Mouse (Mus musculus) heart, adult 8-10 months (tissue): ENCODE data around the gene Nox1. TPM values are rescaled to one million over a fixed set of nuclear protein-coding genes. Genes with fewer than 3 reads are reported as not detected.

Experiments used
- DNase-seq: peaks from one replicate; pipeline ENCODE4 v3.0.0; 2022; ENCODE audit warnings: low spot score
- microRNA-seq: library from miRNA; unstranded; fragments of <30 nt; microRNA quantifications from one replicate; pipeline ENCODE4 v1.2.0, GENCODE M21; 2022
- total RNA-seq, 4 experiments: library from RNA; stranded (reverse); gene quantifications; 2 replicates each; pipeline ENCODE4 v1.2.4; 2022

Nox1 gene
- total RNA-seq, 4 experiments from 2014 or later: 0.47 to 0.59 TPM; not detected in 2

GRCm38 (mm10) chrX:134132295-134132694 lies 89.5 kb downstream of the Nox1 start:
- DNase-seq: peak; percentile 0

GRCm38 (mm10) chrX:134128549-134128948 lies 93.2 kb downstream of the Nox1 start:
- no peak for DNase-seq

GRCm38 (mm10) chrX:134116417-134116816 lies 105.3 kb downstream of the Nox1 start:
- DNase-seq: no peak

GRCm38 (mm10) chrX:134111767-134112166 lies 110.0 kb downstream of the Nox1 start:
- DNase-seq: no peak

GRCm38 (mm10) chrX:134102641-134103040 lies 119.1 kb downstream of the Nox1 start:
- DNase-seq: no peak

- no peak for DNase-seq
Observed at GRCm38 (mm10) chrX:134085453-134085852, 136.3 kb downstream of the Nox1 start.

- DNase-seq: no peak
Observed at GRCm38 (mm10) chrX:134059764-134060163, 162.0 kb downstream of the Nox1 start.

GRCm38 (mm10) chrX:134058987-134059712 lies 162.6 kb downstream of the Nox1 start, which contains the start of gene Cstf2:
Cstf2 (plus strand) TSS chrX:134059187.
- DNase-seq: peak; percentile 93

- no peak for DNase-seq
Observed at GRCm38 (mm10) chrX:134058040-134058875, 163.5 kb downstream of the Nox1 start.

GRCm38 (mm10) chrX:134056897-134057296 lies 164.9 kb downstream of the Nox1 start:
- DNase-seq: peak; percentile 6

GRCm38 (mm10) chrX:134048994-134049393 lies 172.8 kb downstream of the Nox1 start:
- DNase-seq: no peak

Small RNAs within 50 kb of the gene (microRNA-seq; reads per million reads assigned to microRNA genes)
- gene Mir3112: not detected

Other genes starting within 250 kb of the Nox1 start
- gene Sytl4, start 240.1 kb downstream of the Nox1 start, total RNA-seq: 1 to 10 TPM; 1.2 to 2.8 (median 2.3) TPM
- 10 to 100 TPM; 10.5 to 15.1 (median 12.3) TPM for gene Cstf2, start 162.8 kb downstream of the Nox1 start, total RNA-seq
- gene Xkrx, start 59.9 kb downstream of the Nox1 start, total RNA-seq: 1 to 10 TPM in 3 of 4 experiments, under 1 TPM in 1; 0.98 to 1.8 (median 1.4) TPM
- gene Arl13a, start 34.5 kb downstream of the Nox1 start, total RNA-seq: not detected
- gene Trmt2b, start 55.0 kb upstream of the Nox1 start, total RNA-seq: 10 to 100 TPM; 36.6 to 58.7 (median 49.6) TPM
- 1 to 10 TPM in 3 of 4 experiments, under 1 TPM in 1; 0.63 to 2.1 (median 1.9) TPM for gene Tmem35a, start 73.3 kb upstream of the Nox1 start, total RNA-seq
- gene Cenpi, start 86.1 kb upstream of the Nox1 start, total RNA-seq: under 1 TPM in 3 of 4 experiments, not detected in 1; 0.09 to 0.43 (median 0.12) TPM
- under 1 TPM; 0.17 to 0.33 (median 0.25) TPM for gene Drp2, start 182.6 kb upstream of the Nox1 start, total RNA-seq